Mouse (Mus musculus): ENCODE data around the gene Hoxc4.
A peak's percentile ranks its signal among the peaks of the same experiment; 100 is the strongest.

Hoxc4 gene

GRCm38 (mm10) chr15:102990461-102991397 lies 28.0 kb upstream of the Hoxc4 start, which contains the start of gene Hoxc8:
Hoxc8 (plus strand) TSS chr15:102990607.
- DNase-seq (ENCODE audit: low spot score in 2 of 2), result no peak

DNA sequence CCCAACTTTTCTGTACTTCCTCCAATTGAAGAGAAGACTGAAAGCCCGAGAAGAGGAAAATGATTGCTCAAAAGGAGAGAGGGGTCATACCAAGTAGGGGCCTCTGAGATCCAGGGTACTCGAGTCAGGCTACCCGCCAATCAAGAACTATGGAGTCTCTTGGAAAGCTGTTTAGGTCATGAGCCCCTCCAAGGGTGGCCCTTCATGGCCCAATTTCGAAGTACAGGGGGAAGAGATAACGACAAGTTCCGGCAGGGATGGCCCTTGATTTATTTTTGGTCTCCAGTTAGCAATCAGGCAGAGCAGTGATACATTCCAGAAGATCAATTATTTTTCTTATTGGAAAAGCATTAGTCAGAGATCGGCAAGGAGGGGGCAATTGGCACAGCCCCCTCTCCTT lies 27.0 kb upstream of the Hoxc4 start:
- no peak for DNase-seq (ENCODE audit: low spot score in 2 of 2)

GRCm38 (mm10) chr15:102992206-102992605 lies 26.5 kb upstream of the Hoxc4 start:
- DNase-seq (ENCODE audit: low spot score in 2 of 2), result no peak

DNA sequence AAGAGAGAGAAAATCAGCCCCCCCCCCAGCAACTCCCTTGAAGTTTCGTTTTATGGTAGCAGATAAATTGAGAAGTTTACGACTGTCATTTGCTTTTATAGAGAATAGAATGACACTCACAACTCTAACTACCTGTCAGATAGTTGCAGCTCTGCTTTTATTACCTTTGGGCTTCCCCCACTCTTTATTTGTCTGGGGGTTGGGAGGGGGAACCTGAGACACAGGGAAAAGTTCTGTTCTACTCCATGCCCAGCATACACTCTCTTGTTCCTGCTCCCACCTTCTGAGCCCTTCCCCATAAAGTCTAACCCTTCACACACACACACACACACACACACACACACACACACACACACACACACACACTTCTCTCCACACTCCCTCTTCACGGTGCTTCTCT lies 25.9 kb upstream of the Hoxc4 start:
- DNase-seq (ENCODE audit: low spot score in 2 of 2), result no peak

- DNase-seq (ENCODE audit: low spot score in 2 of 2), result no peak
Measured at GRCm38 (mm10) chr15:102996548-102996947, 22.2 kb upstream of the Hoxc4 start.

- DNase-seq (ENCODE audit: low spot score in 2 of 2), result no peak
Measured at GRCm38 (mm10) chr15:102997431-102997830, 21.3 kb upstream of the Hoxc4 start.

DNA sequence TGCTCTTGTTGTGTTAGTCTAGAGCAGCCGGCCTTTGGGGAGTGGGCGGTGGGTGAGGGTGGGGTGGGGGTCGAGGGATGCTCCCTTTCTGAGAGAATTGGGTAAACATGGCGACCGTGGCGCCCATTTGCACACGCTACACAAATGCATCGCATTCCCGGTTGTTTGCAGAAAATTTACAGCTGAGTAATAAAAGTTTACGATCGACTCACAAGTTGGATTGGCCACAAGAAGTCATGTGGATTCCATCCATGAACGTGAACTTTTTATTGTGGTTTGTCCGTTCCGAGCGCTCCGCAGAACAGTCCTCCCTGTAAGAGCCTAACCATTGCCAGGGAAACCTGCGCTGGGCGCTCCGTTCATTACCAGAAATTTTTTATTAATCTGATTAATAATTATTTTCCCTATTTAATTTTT lies 20.8 kb upstream of the Hoxc4 start, which contains the start of gene Hoxc6:
Gene Hoxc6, plus strand, starts transcription at position 319 of the 417 bp plus-strand sequence.
- DNase-seq (ENCODE audit: low spot score in 2 of 2), result no peak

GRCm38 (mm10) chr15:102998608-102999182 lies 20.0 kb upstream of the Hoxc4 start:
- DNase-seq (ENCODE audit: low spot score in 2 of 2), result no peak

GRCm38 (mm10) chr15:102999183-102999831 lies 19.4 kb upstream of the Hoxc4 start:
- DNase-seq (ENCODE audit: low spot score in 2 of 2), result peak; percentile 68 to 70

DNA sequence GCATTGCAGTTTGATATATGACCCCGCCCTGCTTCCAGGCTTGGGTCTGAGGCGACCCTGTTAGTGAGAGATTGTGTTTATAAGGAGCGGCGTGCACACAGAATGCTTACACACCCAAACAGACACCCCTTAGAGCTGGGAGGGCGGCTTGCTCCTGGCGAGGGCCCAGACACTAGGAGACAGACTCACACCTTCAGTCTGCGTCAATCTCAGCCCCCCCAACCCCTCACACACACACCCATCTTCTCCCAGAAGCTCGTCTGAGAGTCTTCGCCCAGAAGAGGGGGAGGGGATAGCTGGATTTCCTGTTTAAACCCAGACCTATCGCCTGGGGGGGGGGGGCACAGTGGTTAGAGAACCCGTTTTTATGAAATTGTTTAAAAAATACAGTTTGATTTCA lies 18.8 kb upstream of the Hoxc4 start:
- no peak for DNase-seq (ENCODE audit: low spot score in 2 of 2)

DNA sequence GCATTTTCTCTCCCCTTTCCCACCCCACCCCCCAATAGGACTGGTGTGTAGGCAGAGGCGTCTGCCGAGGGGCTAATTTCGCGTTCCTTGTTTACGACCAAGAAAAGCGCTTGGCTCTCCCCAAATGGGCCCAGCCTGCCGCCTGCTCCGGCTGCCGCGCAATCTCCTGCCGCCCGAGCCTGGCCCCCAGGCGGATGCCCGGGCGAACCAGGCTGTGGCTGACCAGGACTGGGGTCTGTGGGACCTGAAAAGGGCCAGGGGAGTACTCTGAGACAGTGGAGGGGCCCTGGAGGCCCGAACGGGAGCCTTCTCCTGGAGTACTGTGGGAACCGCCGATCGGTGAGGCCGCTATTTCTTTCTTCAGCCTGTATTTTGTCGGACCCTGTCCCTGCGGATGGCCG lies 18.2 kb upstream of the Hoxc4 start:
- DNase-seq (ENCODE audit: low spot score in 2 of 2), result no peak

DNA sequence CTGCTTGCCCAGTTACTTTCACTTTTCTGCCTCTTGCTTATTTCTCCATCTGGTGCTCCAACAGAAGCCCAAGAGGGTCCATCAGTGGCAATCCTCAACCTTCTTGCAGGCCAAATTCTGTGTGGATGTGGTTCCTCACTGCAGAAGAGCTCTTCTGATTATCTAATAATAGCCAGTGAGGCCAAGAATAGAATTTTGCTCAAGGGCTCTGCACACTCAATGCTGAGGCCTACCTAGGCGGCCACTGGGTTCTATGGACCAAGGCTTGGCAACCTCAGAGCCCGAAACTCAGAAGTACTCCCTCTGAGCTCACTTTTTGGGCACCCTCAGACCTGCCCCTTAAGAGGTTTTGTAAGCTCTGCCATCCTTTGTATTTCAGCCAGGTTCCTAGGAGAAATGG lies 17.4 kb upstream of the Hoxc4 start:
- no peak for DNase-seq (ENCODE audit: low spot score in 2 of 2)

DNA sequence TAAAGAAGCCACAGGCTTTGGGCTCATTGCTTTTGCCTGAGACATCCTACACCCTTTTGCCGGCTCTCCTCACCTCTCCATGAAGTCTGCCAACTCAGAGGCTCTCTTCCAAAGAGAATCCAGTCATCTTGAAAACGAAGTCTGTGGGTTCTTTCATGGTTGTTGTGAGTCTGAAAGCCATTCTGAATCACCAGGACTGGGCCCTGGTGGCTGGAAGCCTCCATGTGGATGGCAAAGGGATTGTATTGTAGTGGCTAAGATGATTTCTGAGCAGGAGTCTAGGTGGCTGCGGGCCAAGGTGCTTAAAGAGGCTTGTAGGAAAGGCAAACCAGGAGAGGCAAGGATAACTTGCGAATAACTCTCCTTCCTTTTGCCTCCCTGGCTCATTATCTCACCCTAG lies 16.6 kb upstream of the Hoxc4 start:
- DNase-seq (ENCODE audit: low spot score in 2 of 2), result no peak

DNA sequence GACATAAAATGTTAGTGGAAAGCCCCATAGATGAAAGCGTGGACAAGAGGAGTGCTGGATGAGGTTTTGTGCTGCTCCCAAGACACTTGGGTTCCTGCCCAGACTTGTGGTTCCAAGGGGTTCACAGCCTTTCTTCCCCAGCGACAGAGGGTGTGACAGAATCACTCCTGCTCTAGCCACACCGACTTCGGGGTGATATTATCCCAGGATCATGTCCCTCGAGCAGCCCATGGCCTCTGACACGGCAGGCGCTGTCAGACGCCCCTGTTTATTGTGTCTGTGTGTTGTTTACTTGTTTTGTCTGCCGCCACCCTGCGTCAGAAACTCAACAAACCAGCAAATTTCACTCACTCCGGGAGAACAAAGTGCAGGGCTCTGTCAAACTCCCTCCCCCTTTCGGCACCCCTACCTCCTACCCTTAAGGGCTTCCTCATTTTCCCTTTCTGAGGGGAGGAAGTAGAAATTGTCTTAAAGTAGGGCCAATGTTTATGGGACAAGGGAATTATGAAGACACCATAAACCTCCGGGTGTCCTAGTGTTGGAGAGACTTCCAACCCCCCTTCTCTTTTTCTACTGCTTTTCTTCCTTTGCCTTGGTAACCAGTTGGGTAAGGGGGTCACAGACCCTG lies 15.8 kb upstream of the Hoxc4 start:
- no peak for DNase-seq (ENCODE audit: low spot score in 2 of 2)

DNA sequence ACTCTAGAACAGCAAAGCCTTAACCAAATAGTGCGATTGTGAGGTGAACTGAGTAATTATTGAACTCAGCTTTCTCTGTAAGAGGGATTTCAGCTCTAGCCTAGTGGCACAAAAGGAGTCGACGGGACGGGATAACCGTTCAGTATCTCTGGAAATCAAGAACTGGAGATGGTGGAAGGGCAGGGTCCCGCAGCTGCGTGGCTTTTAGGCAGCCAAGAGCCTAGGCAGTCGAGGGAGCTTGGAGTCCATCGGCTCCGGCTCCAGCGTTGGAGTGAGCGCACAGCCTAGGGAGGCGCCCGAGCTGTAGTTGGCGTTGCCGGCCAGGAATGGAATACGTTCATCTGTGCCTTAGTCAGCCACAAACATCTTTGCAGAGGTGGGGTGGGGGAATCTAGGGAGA lies 13.4 kb upstream of the Hoxc4 start:
- no peak for DNase-seq (ENCODE audit: low spot score in 2 of 2)

DNA sequence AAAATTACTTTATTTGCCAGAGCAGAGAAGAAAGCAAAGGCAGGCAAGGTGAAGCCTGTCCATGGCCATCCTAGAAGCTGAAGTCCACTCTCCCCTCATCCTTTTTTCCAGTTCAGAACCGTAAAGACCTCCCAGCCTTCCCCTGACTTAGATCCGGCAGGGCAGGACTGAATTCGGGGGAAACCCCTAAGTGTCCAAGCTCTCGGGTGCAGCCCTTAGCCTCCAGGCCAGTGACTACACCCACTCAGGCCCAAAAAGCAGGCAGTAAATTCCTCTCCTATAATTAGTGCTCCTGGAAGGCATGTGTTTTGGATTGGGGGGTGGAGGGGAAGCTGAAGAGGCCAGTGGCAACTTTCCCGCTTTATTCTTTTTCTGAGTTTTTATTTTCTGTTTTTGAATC lies 12.9 kb upstream of the Hoxc4 start:
- no peak for DNase-seq (ENCODE audit: low spot score in 2 of 2)

DNA sequence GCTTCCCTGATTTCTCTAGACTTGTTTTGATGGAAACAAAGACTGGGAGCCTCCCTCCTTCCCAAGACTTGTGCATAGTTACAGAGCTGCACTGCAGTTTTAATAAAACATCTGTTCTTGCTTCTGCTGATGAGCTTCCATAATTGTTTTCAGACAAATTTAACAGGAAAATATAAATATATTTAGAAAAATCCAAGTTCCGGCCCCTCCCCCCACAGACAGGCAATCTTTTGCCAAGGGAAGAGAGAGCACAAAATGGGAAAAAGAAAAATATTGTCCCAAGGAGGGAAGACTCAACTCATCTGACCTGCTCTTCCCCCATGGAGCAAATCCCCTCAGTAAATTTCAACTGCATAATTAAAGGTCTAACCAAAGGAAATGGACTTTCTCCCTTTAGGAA lies 12.4 kb upstream of the Hoxc4 start:
- no peak for DNase-seq (ENCODE audit: low spot score in 2 of 2)

- no peak for DNase-seq (ENCODE audit: low spot score in 2 of 2)
Measured at GRCm38 (mm10) chr15:103009265-103010111, 9.2 kb upstream of the Hoxc4 start.

GRCm38 (mm10) chr15:103010112-103010846 lies 8.5 kb upstream of the Hoxc4 start:
- no peak for DNase-seq (ENCODE audit: low spot score in 2 of 2)

DNA sequence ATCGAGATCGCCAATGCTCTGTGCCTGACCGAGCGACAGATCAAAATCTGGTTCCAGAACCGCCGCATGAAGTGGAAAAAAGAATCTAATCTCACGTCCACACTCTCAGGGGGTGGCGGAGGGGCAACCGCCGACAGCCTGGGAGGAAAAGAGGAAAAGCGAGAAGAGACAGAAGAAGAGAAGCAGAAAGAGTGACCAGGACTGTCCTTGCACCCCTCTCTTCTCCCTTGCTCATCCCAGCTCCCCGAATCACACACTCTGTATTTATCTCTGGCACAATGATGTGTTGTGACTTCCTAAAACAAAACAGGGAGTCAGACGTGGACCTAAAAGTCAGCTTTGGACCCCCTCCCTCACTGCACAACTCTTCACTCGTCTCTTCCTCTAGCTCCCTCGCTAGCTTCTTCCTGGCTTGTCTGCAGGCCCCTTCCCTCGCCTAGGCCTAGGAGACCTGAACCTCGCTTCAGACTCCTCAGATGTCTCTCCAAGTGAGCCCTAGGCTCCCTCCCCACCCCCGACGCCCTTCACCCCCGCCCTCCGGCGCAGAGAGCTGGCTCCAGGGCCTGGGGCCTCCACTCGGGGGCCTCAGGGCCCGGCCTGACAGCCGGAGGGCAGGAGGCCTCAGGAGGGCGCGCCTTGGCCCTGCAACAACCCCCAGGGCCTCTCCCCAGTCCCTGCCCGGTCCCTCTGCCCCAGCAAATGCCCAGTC lies 7.7 kb upstream of the Hoxc4 start:
- DNase-seq (ENCODE audit: low spot score in 2 of 2), result no peak

Data from heart, adult 9 months (tissue).